In genomic region chr5:136449801-136450200, GRCm38 (mm10) we compare ENCODE assay signal across 14 mouse cellular contexts.
DNase-seq lines count a peak whose midpoint lies in the region; ATAC-seq and TF ChIP-seq lines count a peak whose summit lies in the region.
"Had no signal": no experiment of that assay in that cellular context is flagged by ENCODE, and none has a peak within 500 bp of the region (broad histone marks: within the 10 kb centered on the region; RNA-seq: fewer than 3 reads in every experiment).

No protein-coding gene starts in this region.

- H3K27ac ChIP-seq in lung, postnatal 0 days (ENCODE audit: low read length) = peak overlapping the region; percentile 35; the same call in 1 of the 2 replicates
- no peak overlapping the region for H3K27ac ChIP-seq in forebrain, embryonic 11.5 days (ENCODE audit: low read depth, low read length)
- H3K27ac ChIP-seq: limb, embryonic 12.5 days had no signal

- H3K4me1 ChIP-seq in lung, postnatal 0 days (ENCODE audit: insufficient read depth, low read depth, low read length) = peaks cover 6% of the 10 kb centered on the region; the same call in 1 of the 2 replicates
- H3K4me1 ChIP-seq in forebrain, embryonic 11.5 days (replicated peaks; ENCODE audit: control insufficient read depth, insufficient read depth, low read length) = no peaks in the 10 kb centered on the region

- no peak for TF ChIP-seq CTCF in lung, postnatal 0 days (IDR thresholded peaks at IDR 0.05)

- H3K9ac ChIP-seq in lung, postnatal 0 days (replicated peaks; ENCODE audit: low read depth) = no peak overlapping the region
- H3K9ac ChIP-seq in forebrain, embryonic 11.5 days (ENCODE audit: low read length) = no peak overlapping the region
- H3K9ac ChIP-seq: limb, embryonic 12.5 days had no signal

- H3K36me3 ChIP-seq in lung, postnatal 0 days (ENCODE audit: insufficient read depth, low read length) = no peaks in the 10 kb centered on the region
- no peaks in the 10 kb centered on the region for H3K36me3 ChIP-seq in forebrain, embryonic 11.5 days (ENCODE audit: control insufficient read depth, insufficient read depth, low read length)

- no peak for ATAC-seq in lung, postnatal 0 days
- ATAC-seq in common myeloid progenitor, adult 5-6 weeks (replicated peaks; ENCODE audit: low read depth, poor library complexity, severe bottlenecking) = peak; percentile 75
- ATAC-seq in megakaryocyte progenitor cell, adult 5-6 weeks (replicated peaks; ENCODE audit: poor library complexity) = peak; percentile 88
- no peak for ATAC-seq in forebrain, embryonic 11.5 days (replicated peaks; ENCODE audit: low FRiP score)

- H3K4me2 ChIP-seq in lung, postnatal 0 days (replicated peaks; ENCODE audit: low read depth, low read length) = no peak overlapping the region
- H3K4me2 ChIP-seq in forebrain, embryonic 11.5 days (ENCODE audit: low read depth, low read length, severe bottlenecking) = no peak overlapping the region
- H3K4me2 ChIP-seq: limb, embryonic 12.5 days had no signal

- no peaks in the 10 kb centered on the region for H3K9me3 ChIP-seq in lung, postnatal 0 days (ENCODE audit: low read length)
- no peaks in the 10 kb centered on the region for H3K9me3 ChIP-seq in forebrain, embryonic 11.5 days (ENCODE audit: control insufficient read depth, low read length)
- H3K9me3 ChIP-seq: limb, embryonic 12.5 days had no signal

- no peaks in the 10 kb centered on the region for H3K27me3 ChIP-seq in lung, postnatal 0 days (replicated peaks; ENCODE audit: insufficient read depth, low read length)
- no peaks in the 10 kb centered on the region for H3K27me3 ChIP-seq in forebrain, embryonic 11.5 days (ENCODE audit: control insufficient read depth, insufficient read depth, low read length)
- H3K27me3 ChIP-seq: limb, embryonic 12.5 days had no signal

- DNase-seq in lung, postnatal 0 days (ENCODE audit: low spot score) = peak; percentile 26
- no peak for DNase-seq in lung, postnatal 25 days (ENCODE audit: low spot score)
- peak; percentile 65 to 83 for DNase-seq in thymus, postnatal 36 days
- no peak for DNase-seq in layer of hippocampus, adult 11-12 months (ENCODE audit: low spot score)
- DNase-seq in forebrain, embryonic 11.5 days (ENCODE audit: low spot score) = no peak
- DNase-seq in embryo, embryonic 11 days = no peak
- DNase-seq: adrenal gland, postnatal 10 days; gastrocnemius, postnatal 36 days; kidney, postnatal 14 days; layer of hippocampus, postnatal 36 days; lung, postnatal 4 days had no signal

- no peak overlapping the region for H3K4me3 ChIP-seq in lung, postnatal 0 days (ENCODE audit: low read depth, low read length)
- no peak overlapping the region for H3K4me3 ChIP-seq in forebrain, embryonic 11.5 days (ENCODE audit: low read depth, low read length)
- H3K4me3 ChIP-seq: limb, embryonic 12.5 days had no signal

- TF ChIP-seq EP300 in lung, postnatal 0 days (IDR thresholded peaks at IDR 0.05) = no peak

Comparison
In these comparisons a context has a peak if more than half of its experiments do, and no peak if none do; other contexts are left out.
1. DNase-seq: peak in lung, postnatal 0 days (single experiment) and thymus, postnatal 36 days (2 of 2); none in lung, postnatal 25 days (single experiment), layer of hippocampus, adult 11-12 months (single experiment), forebrain, embryonic 11.5 days (single experiment) and embryo, embryonic 11 days (single experiment).
2. ATAC-seq: peak in common myeloid progenitor, adult 5-6 weeks (single experiment) and megakaryocyte progenitor cell, adult 5-6 weeks (single experiment); none in lung, postnatal 0 days (single experiment) and forebrain, embryonic 11.5 days (single experiment).